Mouse (Mus musculus) embryonic facial prominence, embryonic 11.5 days (tissue): ENCODE measurements at regions not wholly inside any gene's neighbourhood (a gene's known extent, or its start where the extent isn't known, plus 50 kb on each side); places are given as distances from the start of the nearest gene placed in this dataset.

Experiments used
- ATAC-seq: fragments of 200-750 bp; cut with Nextera tagmentation; replicated peaks from 2 replicates; pipeline ENCODE4 v1.8.0; 2017; ENCODE audit warnings: low read depth; ENCODE audit not compliant: insufficient number of reproducible peaks, low FRiP score, low TSS enrichment
- DNase-seq: peaks from one replicate; pipeline ENCODE4 v3.0.0-alpha.2; 2015; ENCODE audit warnings: low spot score
- H3K27ac ChIP-seq: fragments of 300-500 bp; sonication (generic); replicated peaks from 2 replicates; pipeline ENCODE4 v1.5.1; 2014; ENCODE audit warnings: mild to moderate bottlenecking, low read depth, low read length, control low read depth
- H3K27me3 ChIP-seq: fragments of 300-500 bp; sonication (generic); 2 replicates; pipeline ENCODE4 v1.6.1; 2014; ENCODE audit warnings: mild to moderate bottlenecking, low read length, moderate library complexity, mixed read lengths; ENCODE audit not compliant: control insufficient read depth, insufficient read depth
- H3K36me3 ChIP-seq: fragments of 300-500 bp; sonication (generic); replicated peaks from 2 replicates; pipeline ENCODE4 v1.6.1; 2014; ENCODE audit warnings: low read depth, mild to moderate bottlenecking, low read length, moderate library complexity, mixed read lengths; ENCODE audit not compliant: control insufficient read depth, insufficient read depth
- H3K4me1 ChIP-seq: fragments of 300-500 bp; sonication (generic); 2 replicates; pipeline ENCODE4 v1.6.1; 2014; ENCODE audit warnings: low read length, mixed read lengths; ENCODE audit not compliant: control insufficient read depth, insufficient read depth
- H3K4me2 ChIP-seq: fragments of 300-500 bp; sonication (generic); 2 replicates; pipeline ENCODE4 v1.6.1; 2014; ENCODE audit warnings: low read depth, mild to moderate bottlenecking, control low read depth, low read length, moderate library complexity
- H3K4me3 ChIP-seq: fragments of 300-500 bp; sonication (generic); 2 replicates; pipeline ENCODE4 v1.5.1; 2014; ENCODE audit warnings: low read depth, low read length, control low read depth
- H3K9ac ChIP-seq: fragments of 300-500 bp; sonication (generic); replicated peaks from 2 replicates; pipeline ENCODE4 v1.6.1; 2014; ENCODE audit warnings: mild to moderate bottlenecking, control low read depth, low read length
- H3K9me3 ChIP-seq: fragments of 300-500 bp; sonication (generic); replicated peaks from 2 replicates; pipeline ENCODE4 v1.6.1; 2016; ENCODE audit warnings: mild to moderate bottlenecking, low read length, inconsistent platforms, mixed read lengths; ENCODE audit not compliant: control insufficient read depth
- WGBS: fragments of 180-500 bp; shearing (Covaris S2); extraction: QIAGEN DNeasy Blood & Tissue Kit; methylation state at CpG from one replicate; pipeline ENCODE4 v1.1.7; 2014; 5-methylcytosine and 5-hydroxymethylcytosine counted together

GRCm38 (mm10) chr16:30179504-30179976 lies 87.8 kb downstream of the Cpn2 start:
- H3K4me2 ChIP-seq = no peak overlapping the region
- DNase-seq (no peak), ATAC-seq (no peak)
- H3K9me3 ChIP-seq = no peaks in the 10 kb centered on the region
- no peaks in the 10 kb centered on the region; the same call in 1 of the 2 replicates for H3K4me1 ChIP-seq
- H3K36me3 ChIP-seq = no peaks in the 10 kb centered on the region
- H3K27ac ChIP-seq = no peak overlapping the region
- 75% methylated on average over 5 of the region's 5 CpGs for WGBS
- no peaks in the 10 kb centered on the region for H3K27me3 ChIP-seq
- H3K4me3 ChIP-seq = no peak overlapping the region
- no peak overlapping the region for H3K9ac ChIP-seq

GRCm38 (mm10) chr16:30181116-30181515 lies 86.2 kb downstream of the Cpn2 start:
- no peak overlapping the region for H3K9ac ChIP-seq
- no peaks in the 10 kb centered on the region for H3K36me3 ChIP-seq
- no peak for DNase-seq
- 66% methylated on average over 8 of the region's 8 CpGs for WGBS
- H3K27me3 ChIP-seq = no peaks in the 10 kb centered on the region
- no peak overlapping the region for H3K4me2 ChIP-seq
- H3K9me3 ChIP-seq = no peaks in the 10 kb centered on the region
- peaks cover 5% of the 10 kb centered on the region for H3K4me1 ChIP-seq
- ATAC-seq = no peak
- H3K4me3 ChIP-seq = no peak overlapping the region
- H3K27ac ChIP-seq = no peak overlapping the region

- no peak overlapping the region; the same call in 1 of the 2 replicates for H3K9ac ChIP-seq
- no peak overlapping the region for H3K4me2 ChIP-seq
- ATAC-seq (peak; percentile 44; the same call in 1 of the 2 replicates), DNase-seq (peak; percentile 66)
- H3K36me3 ChIP-seq = no peaks in the 10 kb centered on the region
- no peaks in the 10 kb centered on the region for H3K9me3 ChIP-seq
- 20% methylated on average over 18 of the region's 18 CpGs for WGBS
- H3K27me3 ChIP-seq = no peaks in the 10 kb centered on the region
- H3K27ac ChIP-seq = 0 out of 2 replicates have a peak overlapping the region, but pooled peaks have one; percentile 1
- peaks cover 9% of the 10 kb centered on the region for H3K4me1 ChIP-seq
- H3K4me3 ChIP-seq = no peak overlapping the region
These were observed 82.6 kb downstream of the Cpn2 start for GRCm38 (mm10) chr16:30184591-30185265.

- no peak overlapping the region for H3K9ac ChIP-seq
- H3K4me2 ChIP-seq = no peak overlapping the region
- whole genome bisulfite sequencing = 44% methylated on average over 7 of the region's 7 CpGs
- no peaks in the 10 kb centered on the region for H3K27me3 ChIP-seq
- ATAC-seq (no peak), DNase-seq (no peak)
- peaks cover 11% of the 10 kb centered on the region for H3K4me1 ChIP-seq
- no peaks in the 10 kb centered on the region for H3K36me3 ChIP-seq
- H3K4me3 ChIP-seq = no peak overlapping the region
- H3K27ac ChIP-seq = 0 out of 2 replicates have a peak overlapping the region, but pooled peaks have one; percentile 1
- H3K9me3 ChIP-seq = no peaks in the 10 kb centered on the region
These were observed 81.6 kb downstream of the Cpn2 start for GRCm38 (mm10) chr16:30185707-30186106.

- Histone ChIP-seq H3K27me3 (no peaks in the 10 kb centered on the region), H3K4me3 (no peak overlapping the region), H3K4me1 (peaks cover 14% of the 10 kb centered on the region), H3K9ac (no peak overlapping the region), H3K27ac (no peak overlapping the region), H3K9me3 (no peaks in the 10 kb centered on the region), H3K36me3 (no peaks in the 10 kb centered on the region), H3K4me2 (no peak overlapping the region)
- DNase-seq (no peak), ATAC-seq (no peak)
- 50% methylated on average over 15 of the region's 15 CpGs for WGBS
These were observed 81.0 kb downstream of the Cpn2 start for GRCm38 (mm10) chr16:30186201-30186700.

GRCm38 (mm10) chr16:30186701-30187270 lies 80.5 kb downstream of the Cpn2 start:
- Histone ChIP-seq H3K36me3 (no peaks in the 10 kb centered on the region), H3K27ac (no peak overlapping the region), H3K9me3 (no peaks in the 10 kb centered on the region), H3K27me3 (no peaks in the 10 kb centered on the region), H3K4me3 (no peak overlapping the region), H3K4me2 (no peak overlapping the region), H3K4me1 (peaks cover 14% of the 10 kb centered on the region), H3K9ac (no peak overlapping the region)
- 77% methylated on average over 10 of the region's 10 CpGs for WGBS
- DNase-seq (no peak), ATAC-seq (no peak)

- Histone ChIP-seq H3K4me2 (peak overlapping the region; percentile 63), H3K36me3 (no peaks in the 10 kb centered on the region), H3K9ac (no peak overlapping the region), H3K27me3 (no peaks in the 10 kb centered on the region), H3K27ac (no peak overlapping the region), H3K4me1 (peaks cover 14% of the 10 kb centered on the region), H3K4me3 (no peak overlapping the region), H3K9me3 (no peaks in the 10 kb centered on the region)
- DNase-seq = no peak
- 46% methylated on average over 9 of the region's 9 CpGs for WGBS
- no peak for ATAC-seq
These were observed 79.9 kb downstream of the Cpn2 start for GRCm38 (mm10) chr16:30187400-30187799.

- peak overlapping the region; percentile 25 for H3K4me3 ChIP-seq
- under 1% methylated on average over 26 of the region's 26 CpGs for WGBS
- no peaks in the 10 kb centered on the region for H3K36me3 ChIP-seq
- no peaks in the 10 kb centered on the region for H3K9me3 ChIP-seq
- peak overlapping the region; percentile 54 for H3K9ac ChIP-seq
- H3K4me2 ChIP-seq = peak overlapping the region; percentile 63
- H3K4me1 ChIP-seq = peaks cover 14% of the 10 kb centered on the region
- no peak overlapping the region for H3K27ac ChIP-seq
- DNase-seq = peak; percentile 91
- H3K27me3 ChIP-seq = no peaks in the 10 kb centered on the region
- ATAC-seq = peak; percentile 61
These were observed 79.3 kb downstream of the Cpn2 start for GRCm38 (mm10) chr16:30187907-30188414.
